Mouse (Mus musculus): ENCODE measurements around the gene Zfp704. TPM values are rescaled to one million over a fixed set of nuclear protein-coding genes. Genes with fewer than 3 reads are reported as not detected.

The Zfp704 gene
- polyA plus RNA-seq, 1 experiment from 2014 or later = 7.2 TPM

DNA sequence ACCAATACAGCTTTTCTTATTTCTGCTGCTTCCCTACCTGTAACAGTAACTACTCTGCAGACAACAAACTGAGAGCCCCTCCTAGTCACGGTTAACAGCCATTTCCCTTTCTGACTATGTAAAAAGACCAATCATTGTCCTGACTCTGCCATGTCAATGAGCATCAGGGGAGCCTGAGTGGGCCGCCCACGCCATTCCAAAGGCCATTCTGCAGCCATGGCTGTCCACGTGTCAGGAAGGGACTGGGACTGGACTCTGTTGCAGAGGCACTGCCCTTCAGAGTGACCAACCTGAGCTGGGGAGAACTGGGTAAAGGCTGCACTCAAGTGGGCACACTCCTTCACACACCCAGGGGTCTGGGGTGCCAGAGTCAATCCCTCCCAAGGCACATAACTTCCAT, 127.9 kb downstream of the Zfp704 start:
- H3K27ac ChIP-seq (ENCODE audit: poor library complexity, severe bottlenecking) = no peak overlapping the region
- 81% methylated on average over 4 of the region's 4 CpGs for WGBS
- no peaks in the 10 kb centered on the region for H3K27me3 ChIP-seq (replicated peaks)
- no peak overlapping the region for H3K4me2 ChIP-seq
- H3K36me3 ChIP-seq = no peaks in the 10 kb centered on the region
- H3K9ac ChIP-seq = no peak overlapping the region
- no peak overlapping the region for H3K4me3 ChIP-seq
- H3K9me3 ChIP-seq (replicated peaks) = no peaks in the 10 kb centered on the region
- no peak for ATAC-seq (ENCODE audit: insufficient number of reproducible peaks, low FRiP score)
- peaks cover 31% of the 10 kb centered on the region for H3K4me1 ChIP-seq (replicated peaks)

DNA sequence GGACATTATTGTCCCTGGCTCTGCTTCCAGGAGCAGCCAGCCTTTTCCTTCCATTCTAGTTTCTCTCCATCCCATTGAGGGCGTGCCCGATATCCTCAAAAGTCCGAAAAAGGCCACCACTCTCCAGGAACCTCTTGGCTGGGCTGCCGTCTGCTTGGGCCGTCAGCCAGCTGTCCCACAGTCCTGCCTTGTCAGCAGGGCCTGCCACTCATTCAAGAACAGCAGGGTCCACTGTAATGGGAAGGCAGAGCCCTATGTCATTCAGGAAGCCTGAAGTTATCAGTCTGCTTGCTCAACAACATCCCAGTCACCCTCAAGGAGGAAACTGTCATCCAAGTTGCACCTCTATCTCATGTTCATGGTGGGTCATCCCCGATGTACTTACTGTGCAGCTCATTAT, 128.5 kb downstream of the Zfp704 start:
- Histone ChIP-seq H3K4me3 (no peak overlapping the region), H3K9ac (no peak overlapping the region), H3K9me3 (replicated peaks) (no peaks in the 10 kb centered on the region), H3K27ac (ENCODE audit: poor library complexity, severe bottlenecking) (no peak overlapping the region), H3K4me1 (replicated peaks) (peaks cover 31% of the 10 kb centered on the region), H3K27me3 (replicated peaks) (no peaks in the 10 kb centered on the region), H3K36me3 (no peaks in the 10 kb centered on the region), H3K4me2 (no peak overlapping the region)
- 0 out of 2 replicates have a peak, but pooled peaks have one; percentile 61 for ATAC-seq (ENCODE audit: insufficient number of reproducible peaks, low FRiP score)
- WGBS = 37% methylated on average over 6 of the region's 6 CpGs

DNA sequence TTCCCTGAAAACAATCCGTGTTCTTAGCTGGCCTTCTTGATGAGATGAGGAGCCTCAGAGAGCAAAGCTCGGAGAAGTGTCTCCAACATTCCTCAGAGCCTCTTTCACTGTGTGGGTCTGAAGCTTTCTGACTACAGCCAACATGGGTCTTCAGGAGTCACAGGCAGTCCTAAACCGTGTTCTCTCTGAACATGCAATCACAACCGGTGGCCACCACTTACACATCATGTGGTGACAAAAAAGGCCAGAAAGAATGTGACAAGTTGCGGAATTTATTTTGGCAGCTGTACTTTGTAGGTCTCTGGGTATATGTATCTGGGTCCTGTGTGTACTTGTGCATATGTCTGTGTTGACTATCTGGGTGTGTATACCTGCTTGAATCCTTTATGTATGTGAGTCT, 128.9 kb downstream of the Zfp704 start:
- Histone ChIP-seq H3K27me3 (replicated peaks) (no peaks in the 10 kb centered on the region), H3K4me2 (no peak overlapping the region), H3K36me3 (no peaks in the 10 kb centered on the region), H3K9ac (no peak overlapping the region), H3K27ac (ENCODE audit: poor library complexity, severe bottlenecking) (no peak overlapping the region), H3K9me3 (replicated peaks) (no peaks in the 10 kb centered on the region), H3K4me3 (no peak overlapping the region), H3K4me1 (replicated peaks) (peaks cover 31% of the 10 kb centered on the region)
- 75% methylated on average over 5 of the region's 5 CpGs for WGBS
- no peak for ATAC-seq (ENCODE audit: insufficient number of reproducible peaks, low FRiP score)

DNA sequence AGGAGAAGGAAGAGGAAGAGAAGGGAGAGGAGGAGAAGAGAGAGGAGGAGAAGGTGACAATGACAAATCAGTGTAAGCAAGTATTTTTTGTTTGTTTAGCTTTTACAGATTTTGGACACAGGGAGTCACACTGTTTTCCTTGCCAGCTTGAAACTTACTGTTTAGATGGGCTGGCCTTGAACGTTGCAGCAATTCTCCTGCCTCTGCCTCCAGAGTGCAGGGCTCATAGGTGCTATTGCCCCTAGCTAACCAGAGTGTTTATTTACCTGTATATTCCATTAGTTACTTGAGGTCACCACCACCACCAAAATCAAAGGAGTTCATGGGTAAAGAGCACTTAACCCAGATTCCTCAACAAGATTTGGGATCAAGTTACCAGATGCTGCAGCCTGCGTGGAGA, 132.5 kb downstream of the Zfp704 start:
- Histone ChIP-seq H3K27ac (ENCODE audit: poor library complexity, severe bottlenecking) (no peak overlapping the region), H3K9me3 (replicated peaks) (no peaks in the 10 kb centered on the region), H3K36me3 (0 out of 2 replicates have a peak, but pooled peaks cover 8% of the 10 kb centered on the region), H3K4me1 (replicated peaks) (peaks cover 15% of the 10 kb centered on the region), H3K9ac (no peak overlapping the region), H3K4me3 (no peak overlapping the region), H3K27me3 (replicated peaks) (no peaks in the 10 kb centered on the region), H3K4me2 (no peak overlapping the region)
- 79% methylated on average over 2 of the region's 2 CpGs for WGBS
- no peak for ATAC-seq (ENCODE audit: insufficient number of reproducible peaks, low FRiP score)

DNA sequence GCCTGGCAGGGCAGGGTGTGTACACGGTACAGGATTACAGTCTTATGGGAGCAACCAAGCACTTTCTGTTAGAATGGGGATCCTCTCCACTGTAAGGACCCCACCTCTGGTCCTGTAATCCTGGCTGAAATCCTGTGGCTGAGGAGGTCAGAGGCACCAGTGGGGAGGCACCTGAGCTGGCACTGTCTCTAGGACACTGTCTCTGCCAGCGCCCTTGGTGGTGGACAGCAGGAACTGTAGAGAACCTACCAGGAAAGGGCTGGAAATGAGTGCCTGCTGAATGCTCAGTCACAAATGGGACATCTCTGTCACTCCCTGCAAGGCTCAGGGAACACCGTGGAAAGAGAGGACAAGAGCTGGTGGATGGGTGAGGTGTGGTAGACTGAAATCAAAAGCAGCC, 133.5 kb downstream of the Zfp704 start:
- WGBS = 90% methylated on average over 3 of the region's 3 CpGs
- no peak for ATAC-seq (ENCODE audit: insufficient number of reproducible peaks, low FRiP score)
- H3K4me2 ChIP-seq = no peak overlapping the region
- H3K27ac ChIP-seq (ENCODE audit: poor library complexity, severe bottlenecking) = no peak overlapping the region
- no peak overlapping the region for H3K9ac ChIP-seq
- no peaks in the 10 kb centered on the region for H3K27me3 ChIP-seq (replicated peaks)
- H3K36me3 ChIP-seq = 0 out of 2 replicates have a peak, but pooled peaks cover 8% of the 10 kb centered on the region
- no peak overlapping the region for H3K4me3 ChIP-seq
- peaks cover 6% of the 10 kb centered on the region for H3K4me1 ChIP-seq (replicated peaks)
- H3K9me3 ChIP-seq (replicated peaks) = no peaks in the 10 kb centered on the region

DNA sequence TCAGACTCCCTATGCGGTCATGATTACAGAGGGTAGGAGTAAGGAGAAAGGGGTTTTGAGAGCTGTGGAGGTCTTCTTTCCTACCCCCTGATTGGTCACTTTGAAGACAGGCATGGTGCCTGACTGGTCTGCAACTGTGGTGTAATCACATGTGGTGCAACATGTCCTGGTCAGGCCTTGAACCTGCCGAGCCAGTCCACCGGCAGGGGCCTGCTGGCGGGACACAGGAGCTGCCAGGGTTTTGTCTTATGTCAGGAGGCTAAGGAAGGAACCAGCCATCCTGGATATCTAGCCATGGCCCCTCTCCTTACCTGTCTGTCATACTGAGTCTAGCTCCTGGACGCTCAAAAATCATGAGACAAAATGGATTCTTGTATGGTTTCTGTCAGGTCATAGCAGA, 134.4 kb downstream of the Zfp704 start:
- H3K27ac ChIP-seq (ENCODE audit: poor library complexity, severe bottlenecking) = no peak overlapping the region
- H3K9me3 ChIP-seq (replicated peaks) = no peaks in the 10 kb centered on the region
- no peak overlapping the region for H3K4me3 ChIP-seq
- ATAC-seq (ENCODE audit: insufficient number of reproducible peaks, low FRiP score) = no peak
- H3K4me1 ChIP-seq (replicated peaks) = no peaks in the 10 kb centered on the region; the same call in 1 of the 2 replicates
- H3K27me3 ChIP-seq (replicated peaks) = no peaks in the 10 kb centered on the region
- no peak overlapping the region for H3K4me2 ChIP-seq
- WGBS = 94% methylated on average over 5 of the region's 5 CpGs
- H3K9ac ChIP-seq = no peak overlapping the region
- peaks cover 14% of the 10 kb centered on the region; the same call in 1 of the 2 replicates for H3K36me3 ChIP-seq

DNA sequence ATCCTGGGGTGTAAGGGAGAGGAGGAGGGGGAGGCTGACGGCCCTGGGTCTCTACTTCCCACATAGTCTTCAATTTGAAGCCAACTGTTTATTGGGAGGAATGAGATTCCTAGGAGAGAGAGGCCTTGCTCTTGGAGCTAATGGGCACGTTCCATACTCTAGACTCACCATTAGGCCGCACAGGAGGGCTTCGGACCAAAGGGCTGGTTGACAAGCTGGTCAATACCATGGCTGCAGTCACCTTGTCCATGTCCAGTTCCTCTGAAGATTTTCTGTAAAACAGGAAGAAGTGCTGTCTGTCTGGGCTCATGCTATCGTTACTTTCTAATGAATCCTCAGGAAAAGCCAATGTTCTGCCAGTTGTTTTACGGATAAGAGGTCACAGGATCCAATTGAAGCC, 135.6 kb downstream of the Zfp704 start:
- H3K27ac ChIP-seq (ENCODE audit: poor library complexity, severe bottlenecking) = no peak overlapping the region
- no peaks in the 10 kb centered on the region for H3K9me3 ChIP-seq (replicated peaks)
- no peak overlapping the region for H3K9ac ChIP-seq
- H3K27me3 ChIP-seq (replicated peaks) = no peaks in the 10 kb centered on the region
- no peaks in the 10 kb centered on the region; the same call in 1 of the 2 replicates for H3K4me1 ChIP-seq (replicated peaks)
- no peak overlapping the region for H3K4me2 ChIP-seq
- WGBS = 85% methylated on average over 6 of the region's 6 CpGs
- ATAC-seq (ENCODE audit: insufficient number of reproducible peaks, low FRiP score) = no peak
- no peak overlapping the region for H3K4me3 ChIP-seq
- peaks cover 14% of the 10 kb centered on the region; the same call in 1 of the 2 replicates for H3K36me3 ChIP-seq

DNA sequence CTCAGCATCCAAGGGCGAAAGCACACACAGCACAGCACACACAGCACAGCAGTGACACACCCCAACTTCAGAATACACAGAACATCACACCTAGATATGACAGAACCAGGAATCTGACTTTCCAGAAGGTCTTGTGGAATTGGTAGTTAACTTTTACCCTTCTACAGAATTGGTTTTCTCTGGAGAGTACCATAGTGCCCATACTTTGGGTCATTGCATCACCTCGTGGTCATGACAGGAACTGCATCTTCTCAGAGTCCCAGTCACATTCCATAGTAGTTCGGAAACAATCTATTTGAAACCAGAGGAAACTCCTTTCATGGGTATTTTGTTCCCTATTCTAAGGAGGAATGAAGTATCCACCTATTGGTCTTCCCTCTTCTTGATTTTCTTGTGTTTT, 143.6 kb downstream of the Zfp704 start:
- Histone ChIP-seq H3K9me3 (replicated peaks) (no peaks in the 10 kb centered on the region), H3K4me3 (no peak overlapping the region), H3K9ac (no peak overlapping the region), H3K27ac (ENCODE audit: poor library complexity, severe bottlenecking) (no peak overlapping the region), H3K36me3 (peaks cover 21% of the 10 kb centered on the region; the same call in 1 of the 2 replicates), H3K4me2 (no peak overlapping the region), H3K4me1 (replicated peaks) (peaks cover 9% of the 10 kb centered on the region), H3K27me3 (replicated peaks) (no peaks in the 10 kb centered on the region)
- WGBS = 37% methylated on average over 3 of the region's 3 CpGs
- ATAC-seq (ENCODE audit: insufficient number of reproducible peaks, low FRiP score) = no peak

DNA sequence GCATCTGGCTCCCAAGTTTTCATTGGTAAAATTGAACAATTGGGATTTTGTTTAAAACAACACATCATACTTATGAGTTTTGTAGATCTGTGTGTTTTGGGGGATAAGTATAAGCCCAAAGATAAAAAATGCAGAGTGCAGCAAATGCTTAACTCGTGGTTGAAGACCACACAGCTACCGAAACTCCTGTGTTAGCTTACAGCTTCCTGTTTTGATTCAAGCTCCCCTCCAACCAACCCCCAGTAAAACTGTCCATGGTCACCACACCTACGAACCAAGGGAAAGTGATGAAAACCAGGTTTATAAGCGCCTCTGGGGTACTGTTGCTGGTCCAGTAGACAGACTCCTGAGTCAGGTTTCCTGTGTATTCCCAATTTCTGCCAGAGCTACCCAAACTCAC, 144.2 kb downstream of the Zfp704 start:
- no peak overlapping the region for H3K4me3 ChIP-seq
- no peaks in the 10 kb centered on the region for H3K9me3 ChIP-seq (replicated peaks)
- H3K4me1 ChIP-seq (replicated peaks) = peaks cover 11% of the 10 kb centered on the region
- H3K27ac ChIP-seq (ENCODE audit: poor library complexity, severe bottlenecking) = no peak overlapping the region
- no peak overlapping the region for H3K4me2 ChIP-seq
- ATAC-seq (ENCODE audit: insufficient number of reproducible peaks, low FRiP score) = no peak
- no peaks in the 10 kb centered on the region for H3K27me3 ChIP-seq (replicated peaks)
- no peak overlapping the region for H3K9ac ChIP-seq
- H3K36me3 ChIP-seq = peaks cover 18% of the 10 kb centered on the region; the same call in 1 of the 2 replicates
- 68% methylated on average over 4 of the region's 4 CpGs for WGBS

DNA sequence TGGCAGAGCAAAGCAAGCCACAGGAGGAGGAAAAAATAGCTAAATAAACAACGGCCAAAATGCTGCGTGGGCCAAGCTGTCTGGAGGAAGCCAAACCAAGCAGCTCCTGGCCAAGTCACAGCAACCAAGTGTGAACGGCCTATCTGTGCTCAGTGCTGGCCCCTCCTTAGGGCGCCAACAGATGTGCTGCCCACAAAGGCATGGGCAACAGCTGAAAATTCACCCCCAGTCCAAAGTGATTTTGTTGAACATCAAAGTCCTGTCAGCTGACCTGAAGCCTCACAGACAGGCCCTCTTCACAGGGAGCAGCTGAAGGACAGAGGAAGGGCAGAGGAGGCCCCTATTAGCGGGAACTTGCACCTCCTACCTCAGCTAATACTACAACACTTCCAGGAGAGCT, 148.2 kb downstream of the Zfp704 start:
- no peak overlapping the region for H3K4me2 ChIP-seq
- no peaks in the 10 kb centered on the region for H3K27me3 ChIP-seq (replicated peaks)
- peaks cover 11% of the 10 kb centered on the region for H3K4me1 ChIP-seq (replicated peaks)
- no peak overlapping the region for H3K4me3 ChIP-seq
- no peaks in the 10 kb centered on the region for H3K9me3 ChIP-seq (replicated peaks)
- no peak overlapping the region for H3K9ac ChIP-seq
- H3K27ac ChIP-seq (ENCODE audit: poor library complexity, severe bottlenecking) = peak overlapping the region; percentile 73
- peaks cover 16% of the 10 kb centered on the region; the same call in 1 of the 2 replicates for H3K36me3 ChIP-seq
- ATAC-seq (ENCODE audit: insufficient number of reproducible peaks, low FRiP score) = peak; percentile 57; the same call in 1 of the 2 replicates
- 57% methylated on average over 5 of the region's 5 CpGs for WGBS

DNA sequence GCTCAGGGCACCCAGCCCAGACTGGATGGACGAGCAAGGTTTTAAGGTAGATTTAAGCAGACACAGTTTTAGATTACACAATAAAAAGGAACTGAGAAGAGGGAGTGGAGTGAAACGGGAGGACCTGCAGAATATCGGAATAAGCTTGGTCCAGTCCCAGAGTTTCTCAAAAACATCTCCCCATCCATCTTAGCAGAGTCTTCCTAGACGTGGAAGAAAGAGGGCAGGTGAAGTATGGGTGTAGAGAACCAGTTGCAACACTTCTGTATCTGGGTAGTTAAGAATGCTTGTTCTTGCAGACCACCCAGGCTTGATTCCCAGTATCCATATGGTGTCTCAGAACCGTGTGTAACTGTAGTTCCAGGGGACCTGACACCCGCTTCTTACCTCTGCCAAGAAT, 149.6 kb downstream of the Zfp704 start:
- no peak for ATAC-seq (ENCODE audit: insufficient number of reproducible peaks, low FRiP score)
- H3K27ac ChIP-seq (ENCODE audit: poor library complexity, severe bottlenecking) = no peak overlapping the region
- 86% methylated on average over 6 of the region's 6 CpGs for WGBS

DNA sequence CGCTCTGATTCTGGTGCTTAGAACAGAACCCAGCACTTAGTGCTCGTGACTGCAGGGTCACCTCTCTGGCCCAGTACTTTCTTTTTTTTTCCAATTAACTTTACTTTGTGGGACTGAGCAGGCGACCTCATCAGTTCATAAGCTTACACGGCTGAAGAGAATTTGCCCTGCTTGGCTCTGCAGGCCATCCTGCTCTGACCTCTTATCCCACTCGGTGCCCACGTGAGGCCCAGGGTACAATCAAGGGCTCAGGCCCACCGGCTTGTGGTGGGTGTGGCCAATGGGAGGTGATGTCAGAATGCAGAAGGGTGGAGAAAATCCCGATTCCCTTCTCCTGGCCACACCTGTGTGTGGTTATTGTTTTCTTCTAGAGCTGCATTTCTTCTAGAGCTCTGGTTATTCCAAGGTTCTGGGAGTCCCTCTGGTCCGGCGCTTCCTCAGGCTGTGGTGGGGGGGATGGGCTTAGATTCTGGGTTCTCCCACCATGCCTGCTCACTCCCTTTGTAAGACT, 153.4 kb downstream of the Zfp704 start:
- Histone ChIP-seq H3K9ac (no peak overlapping the region), H3K36me3 (peaks cover 8% of the 10 kb centered on the region)

More for the DNA sequence above, 149.6 kb downstream of the Zfp704 start:
- Histone ChIP-seq H3K4me1 (replicated peaks) (peaks cover 13% of the 10 kb centered on the region), H3K9ac (no peak overlapping the region), H3K27me3 (replicated peaks) (no peaks in the 10 kb centered on the region), H3K4me3 (no peak overlapping the region), H3K9me3 (replicated peaks) (no peaks in the 10 kb centered on the region), H3K4me2 (no peak overlapping the region), H3K36me3 (peaks cover 19% of the 10 kb centered on the region)

More for the DNA sequence above, 153.4 kb downstream of the Zfp704 start:
- Histone ChIP-seq H3K9me3 (replicated peaks) (no peaks in the 10 kb centered on the region), H3K4me3 (no peak overlapping the region), H3K27me3 (replicated peaks) (no peaks in the 10 kb centered on the region), H3K4me2 (no peak overlapping the region), H3K27ac (ENCODE audit: poor library complexity, severe bottlenecking) (no peak overlapping the region), H3K4me1 (replicated peaks) (peaks cover 13% of the 10 kb centered on the region)
- ATAC-seq (ENCODE audit: insufficient number of reproducible peaks, low FRiP score) = peak; percentile 18; the same call in 1 of the 2 replicates
- WGBS = 73% methylated on average over 10 of the region's 10 CpGs

Measured in heart, embryonic 12.5 days (tissue).